Mouse (Mus musculus): ENCODE results near the gene Zfp112.
"Not testable (repeated sequence)": the region's sequence is repeated elsewhere in the genome, so short reads cannot be mapped to it uniquely, and the experiment has no call there.

The Zfp112 gene

DNA sequence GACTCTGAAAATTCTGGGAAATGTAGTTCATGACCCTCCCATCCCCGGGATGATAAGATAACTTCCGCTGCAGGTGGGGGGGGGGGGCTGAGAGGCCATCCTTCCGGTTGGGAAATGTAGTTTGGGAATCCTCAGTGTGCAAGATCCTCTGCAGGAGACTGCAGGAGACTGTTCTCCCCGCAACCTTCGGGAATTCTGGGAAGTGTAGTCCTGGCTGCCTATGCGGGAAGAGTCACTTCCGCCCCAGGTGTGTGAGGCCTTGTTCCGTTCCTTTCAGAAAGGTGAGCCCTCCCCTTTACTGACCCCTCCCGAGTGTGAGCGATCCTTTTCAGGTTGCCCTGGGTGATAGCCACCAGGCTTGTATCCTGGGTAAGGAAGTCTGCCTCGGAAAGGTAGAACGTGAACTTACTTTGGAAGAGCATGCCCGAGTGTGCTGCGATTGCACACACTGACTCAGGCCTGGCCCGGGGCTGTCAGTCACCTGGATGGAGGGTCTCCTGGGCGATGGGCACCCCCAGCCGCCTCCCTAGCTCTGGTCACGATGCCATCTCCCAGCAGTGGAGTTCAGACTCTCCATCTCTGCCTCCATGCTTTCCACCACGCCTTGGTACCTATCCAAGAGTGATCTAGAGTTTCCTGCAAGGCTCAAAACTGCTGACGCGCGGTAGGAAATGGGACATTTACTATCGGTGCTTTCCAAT is at the start of gene Zfp112:
Zfp112 (plus strand) TSS at position 159 of the 701 bp plus-strand sequence.
- DNase-seq: peak; percentile 91

DNA sequence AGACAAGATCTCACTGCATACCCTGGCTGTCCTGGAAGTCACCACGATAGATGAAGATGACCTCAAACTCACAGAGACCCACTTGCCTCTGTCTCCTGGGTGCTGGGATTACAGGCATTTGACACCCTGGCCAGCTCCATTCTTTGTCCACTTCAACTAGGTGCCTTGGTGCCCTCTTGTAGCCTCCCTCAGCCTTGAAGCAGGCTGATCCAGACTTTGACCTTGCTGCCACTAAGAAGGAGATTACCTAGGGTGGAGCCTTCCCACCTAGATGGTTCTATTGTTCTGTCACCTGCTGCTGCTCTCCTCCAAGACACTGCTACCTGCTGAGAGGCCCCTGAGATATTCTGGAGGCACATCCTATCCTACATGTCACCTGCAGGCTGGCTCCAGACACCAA is 37.7 kb upstream of the Zfp112 start:
- not testable (repeated sequence) for DNase-seq

DNA sequence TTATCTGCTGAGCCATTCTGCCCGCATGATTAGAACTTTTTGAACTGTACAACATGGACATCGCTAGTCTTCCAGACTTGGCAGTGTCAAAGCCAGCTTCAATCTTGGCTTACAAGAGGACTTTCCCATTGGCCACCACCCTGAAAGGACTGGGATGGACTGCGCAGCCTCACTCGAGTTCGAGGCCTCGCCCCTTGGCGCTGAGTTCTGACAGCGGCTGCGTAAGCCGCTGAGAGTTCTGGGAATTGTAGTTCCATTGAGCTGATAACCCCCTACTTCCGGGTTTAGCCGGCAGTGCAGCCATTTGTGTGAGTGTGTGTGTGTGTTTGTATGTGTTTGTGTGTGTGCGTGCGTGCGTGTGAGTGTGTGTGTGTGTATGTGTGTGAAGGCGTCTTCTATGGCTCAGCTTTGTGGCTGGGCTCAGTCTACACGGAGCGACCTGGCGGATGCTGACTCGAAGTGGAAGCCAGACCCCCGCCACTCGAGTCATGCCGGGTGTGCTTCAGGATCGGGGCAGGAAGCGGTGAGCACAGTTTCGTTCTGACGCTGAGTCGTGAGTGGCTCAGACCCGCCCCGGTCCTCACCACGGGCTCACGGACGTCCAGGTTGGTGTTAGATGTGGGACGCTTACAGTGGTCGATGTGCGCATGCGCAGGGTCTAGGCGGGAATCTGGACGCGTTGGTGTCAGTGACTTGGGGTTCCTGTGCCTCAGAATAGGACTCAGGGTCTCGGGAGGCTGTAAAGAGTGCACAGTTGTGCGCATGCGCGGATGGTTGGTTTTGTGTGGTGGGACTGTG is 30.3 kb upstream of the Zfp112 start, which contains the start of gene Zfp180:
Zfp180 (plus strand) TSS at position 291 of the 798 bp plus-strand sequence.
- DNase-seq: peak; percentile 98

DNA sequence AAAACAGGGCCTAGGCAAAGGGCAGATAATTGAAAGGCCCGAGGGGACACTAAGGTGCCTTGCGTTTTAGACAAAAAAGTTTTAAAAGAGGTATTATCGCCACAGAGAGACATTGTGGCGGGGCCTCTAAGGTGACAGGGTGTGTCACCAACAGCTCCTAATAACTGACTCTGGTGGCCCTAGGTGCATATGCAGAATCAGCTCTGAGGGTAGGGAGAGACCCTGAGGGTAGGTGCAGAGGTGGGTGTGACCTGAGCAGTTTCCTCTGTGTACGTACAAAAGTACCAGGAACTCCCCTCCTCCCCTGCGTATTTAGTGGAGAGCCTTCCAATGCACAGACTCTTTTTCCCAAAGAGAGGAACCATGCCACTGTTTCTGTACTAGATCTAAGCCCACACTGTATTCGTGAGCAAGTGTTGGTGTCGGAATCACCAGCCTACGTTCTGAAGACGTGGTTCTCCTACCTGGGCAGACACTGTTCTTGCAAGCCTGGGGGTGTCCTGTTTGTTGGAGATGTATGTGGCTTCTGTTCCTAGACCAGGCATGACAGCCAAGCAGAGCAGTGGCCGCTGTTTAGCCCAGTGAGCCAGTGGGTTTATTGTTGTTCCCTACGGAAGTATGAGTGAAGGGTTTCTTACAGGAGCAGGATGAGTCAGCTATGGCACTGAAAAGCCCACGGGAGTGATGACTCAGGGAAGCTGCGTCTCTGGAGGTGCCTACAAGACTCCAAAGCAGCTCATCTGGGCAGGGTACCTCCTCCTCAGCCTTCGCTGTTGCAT is 29.5 kb upstream of the Zfp112 start:
- DNase-seq: no peak

DNA sequence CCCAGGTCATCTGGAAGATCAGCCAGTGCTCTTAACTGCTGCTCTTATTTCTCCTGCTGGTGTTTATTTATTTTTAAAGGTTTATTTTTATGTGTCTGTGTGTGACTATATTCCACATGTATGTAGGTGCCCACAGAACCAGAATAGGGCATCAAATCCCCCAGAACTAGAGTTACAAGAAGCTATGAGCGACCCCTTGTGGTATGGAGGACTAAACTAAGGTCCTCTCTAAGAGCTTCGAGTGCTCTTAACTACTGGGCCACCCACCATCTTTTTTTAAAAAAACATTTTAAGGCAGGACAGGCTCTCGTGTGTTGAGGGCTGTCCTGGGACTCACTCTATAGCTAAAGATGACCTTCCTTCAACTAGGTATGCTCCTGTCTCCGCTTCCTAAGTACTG is 25.2 kb upstream of the Zfp112 start:
- DNase-seq: no peak

DNA sequence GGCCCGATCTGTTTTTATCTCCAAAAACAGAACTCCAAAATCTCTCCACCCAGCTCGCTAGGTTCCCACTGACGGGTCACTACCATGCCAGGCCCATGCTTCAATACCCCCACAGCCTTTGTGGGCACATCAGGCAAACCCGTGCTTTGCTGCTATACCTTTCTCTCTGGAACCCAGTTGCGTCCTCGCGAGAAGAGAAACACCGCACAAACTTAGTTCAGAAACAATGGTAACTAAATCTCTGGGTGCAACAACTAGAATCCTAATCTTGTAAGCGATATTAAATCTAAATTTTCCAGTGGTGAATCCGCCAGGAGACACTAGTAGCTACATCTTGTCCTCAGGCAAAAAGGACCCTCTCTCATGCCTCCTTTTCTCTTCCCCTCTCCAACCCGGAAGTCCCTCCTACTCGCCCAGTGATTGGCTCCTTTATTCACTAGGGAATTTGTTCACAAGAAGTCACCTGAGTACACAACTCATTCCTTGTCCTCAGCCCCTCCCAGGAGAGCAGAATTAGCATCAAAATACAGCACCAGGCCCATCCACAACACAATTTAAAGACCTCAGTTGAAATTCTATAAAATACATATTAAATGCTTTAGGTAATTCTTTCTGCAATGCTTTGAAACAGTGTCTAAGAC is 24.5 kb upstream of the Zfp112 start:
- DNase-seq: no peak

DNA sequence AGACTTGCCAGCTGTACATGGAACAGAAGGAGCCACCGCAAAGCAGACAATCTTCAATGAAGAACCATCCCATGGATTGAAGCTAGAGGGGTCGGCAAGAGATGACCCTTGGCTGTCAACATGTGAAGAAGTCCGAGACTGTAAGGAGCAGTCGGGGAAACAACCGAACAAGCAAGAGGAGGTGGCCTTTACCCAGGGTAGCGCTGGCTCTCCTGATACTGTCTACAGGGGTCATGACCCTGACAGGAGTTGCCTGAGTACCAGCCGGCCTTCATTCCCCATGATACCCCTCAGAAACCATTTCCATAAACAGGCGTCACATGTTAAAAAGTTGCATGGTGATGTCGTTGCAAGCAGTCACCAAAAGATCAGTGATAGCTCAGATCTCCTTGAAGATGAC is 7.7 kb upstream of the Zfp112 start:
- no peak for DNase-seq

DNA sequence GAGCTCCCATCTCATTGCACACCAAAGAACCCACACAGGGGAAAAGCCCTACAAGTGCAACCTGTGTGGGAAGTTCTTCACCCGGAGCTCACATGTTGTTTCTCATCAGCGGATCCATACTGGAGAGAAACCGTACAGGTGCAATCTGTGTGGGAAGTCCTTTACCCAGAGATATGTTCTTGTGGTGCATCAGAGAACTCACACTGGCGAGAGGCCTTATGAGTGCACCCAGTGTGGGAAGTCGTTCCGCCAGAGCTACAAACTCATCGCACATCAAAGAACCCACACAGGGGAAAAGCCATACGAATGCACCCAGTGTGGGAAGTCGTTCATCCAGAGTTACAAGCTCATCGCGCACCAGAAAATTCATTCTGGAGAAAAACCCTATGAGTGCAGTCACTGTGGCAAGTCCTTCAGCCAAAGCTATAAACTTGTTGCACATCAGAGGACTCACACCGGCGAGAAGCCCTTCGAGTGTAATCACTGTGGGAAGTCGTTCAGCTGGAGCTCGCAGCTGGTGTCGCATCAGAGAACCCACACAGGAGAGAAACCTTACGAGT is 6.9 kb upstream of the Zfp112 start:
- DNase-seq: no peak

DNA sequence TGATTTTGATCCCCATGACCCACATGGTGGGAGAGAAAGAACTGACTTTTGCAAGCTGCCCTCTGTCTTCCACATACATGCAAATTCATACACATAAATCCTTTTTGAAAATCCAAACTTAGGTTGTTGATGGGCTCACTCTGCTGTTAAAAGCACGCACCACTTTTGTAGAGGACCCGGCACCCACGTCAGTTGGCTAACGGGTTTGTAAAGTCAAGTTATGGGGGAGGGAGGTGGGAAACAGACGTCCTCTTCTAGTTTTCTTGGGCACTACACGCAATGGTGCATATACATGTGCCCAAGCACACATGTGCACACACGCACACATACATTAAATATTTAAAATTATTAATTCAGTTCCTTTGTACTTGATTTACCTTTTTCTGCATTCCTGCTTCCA is 1.3 kb upstream of the Zfp112 start:
- no peak for DNase-seq

DNA sequence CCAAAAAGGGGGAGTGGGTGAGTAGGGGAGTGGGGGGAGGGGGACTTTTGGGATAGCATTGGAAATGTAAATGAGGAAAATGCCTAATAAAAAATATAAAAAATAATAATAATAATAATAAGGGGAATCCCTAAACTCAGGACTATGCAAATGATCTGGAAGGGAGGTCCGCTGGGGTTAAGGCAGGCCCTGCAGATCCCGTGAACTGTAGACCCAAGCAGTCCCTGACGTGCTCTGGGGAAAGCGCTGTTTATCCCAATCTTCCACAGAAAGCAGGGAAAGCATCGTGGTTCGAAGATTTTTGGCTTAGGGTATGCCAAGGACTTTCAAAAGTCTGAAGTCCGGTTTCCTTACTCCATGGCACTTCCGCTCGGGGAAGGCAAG is 350 bp upstream of the Zfp112 start:
- no peak for DNase-seq

DNA sequence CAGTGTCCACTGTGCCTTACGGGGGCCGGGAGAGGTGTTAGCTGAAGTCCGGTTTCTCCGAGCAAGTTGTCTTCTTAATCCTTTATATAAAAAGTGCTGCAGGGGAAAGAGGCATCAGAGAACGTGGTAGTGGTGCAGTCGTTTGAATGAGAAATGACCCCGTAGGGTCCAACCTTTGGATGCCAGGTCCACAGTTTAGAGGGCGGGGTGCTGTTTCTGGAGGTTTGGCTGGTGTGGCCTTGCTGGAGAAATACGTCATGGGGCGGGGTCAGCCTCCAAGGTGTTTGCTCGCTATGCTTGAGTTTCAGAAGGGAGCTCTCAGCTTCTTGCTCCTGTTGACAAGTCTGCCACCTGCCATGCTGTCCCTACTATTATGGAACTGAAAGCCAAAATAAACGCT is 887 bp downstream of the Zfp112 start:
- DNase-seq: peak; percentile 86

DNA sequence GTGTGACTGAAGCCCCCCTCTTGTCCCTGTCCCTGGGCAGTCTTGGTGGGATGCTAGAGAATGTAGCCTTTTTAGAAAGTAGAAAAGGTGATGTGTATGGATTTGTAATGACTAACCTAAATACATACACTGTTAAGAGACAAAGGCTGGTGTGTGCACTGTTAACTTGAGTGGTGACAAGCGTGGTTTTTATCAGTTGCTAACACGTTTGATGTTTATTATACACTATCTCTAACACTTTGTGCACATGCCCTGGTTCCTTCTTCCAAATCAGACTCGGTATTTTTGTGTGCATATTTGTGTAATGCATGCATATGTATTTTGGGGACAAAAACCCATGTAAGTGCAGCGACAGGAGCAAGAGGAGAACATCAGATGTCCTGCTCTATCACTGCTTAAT is 4.5 kb downstream of the Zfp112 start:
- no peak for DNase-seq

DNA sequence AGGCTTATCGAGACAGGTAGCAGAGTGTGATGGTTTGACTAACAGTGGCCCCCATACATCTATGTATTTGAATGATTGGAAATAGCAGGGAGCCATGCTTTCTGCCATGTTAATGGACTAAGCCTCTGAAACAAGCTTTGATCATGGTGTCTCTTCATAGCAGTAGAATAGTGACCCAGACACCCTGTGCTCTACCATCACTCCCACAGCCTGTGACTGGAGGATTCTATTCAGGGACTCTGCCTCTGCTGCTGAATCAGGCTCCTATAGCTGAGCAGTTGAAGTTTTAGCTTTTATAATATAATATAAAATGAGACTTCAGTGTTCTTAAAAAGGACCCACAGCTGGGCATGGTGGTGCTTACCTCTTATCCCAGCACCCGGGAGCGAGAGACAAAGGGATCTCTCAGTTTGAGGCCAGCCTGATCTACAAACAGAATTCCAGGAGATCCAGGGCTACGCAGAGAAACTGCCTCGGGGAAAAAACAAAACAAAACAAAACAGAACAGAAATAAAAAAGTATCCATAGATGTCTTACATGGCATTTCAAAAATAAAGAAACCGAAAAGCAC is 21.4 kb downstream of the Zfp112 start:
- no peak for DNase-seq

DNA sequence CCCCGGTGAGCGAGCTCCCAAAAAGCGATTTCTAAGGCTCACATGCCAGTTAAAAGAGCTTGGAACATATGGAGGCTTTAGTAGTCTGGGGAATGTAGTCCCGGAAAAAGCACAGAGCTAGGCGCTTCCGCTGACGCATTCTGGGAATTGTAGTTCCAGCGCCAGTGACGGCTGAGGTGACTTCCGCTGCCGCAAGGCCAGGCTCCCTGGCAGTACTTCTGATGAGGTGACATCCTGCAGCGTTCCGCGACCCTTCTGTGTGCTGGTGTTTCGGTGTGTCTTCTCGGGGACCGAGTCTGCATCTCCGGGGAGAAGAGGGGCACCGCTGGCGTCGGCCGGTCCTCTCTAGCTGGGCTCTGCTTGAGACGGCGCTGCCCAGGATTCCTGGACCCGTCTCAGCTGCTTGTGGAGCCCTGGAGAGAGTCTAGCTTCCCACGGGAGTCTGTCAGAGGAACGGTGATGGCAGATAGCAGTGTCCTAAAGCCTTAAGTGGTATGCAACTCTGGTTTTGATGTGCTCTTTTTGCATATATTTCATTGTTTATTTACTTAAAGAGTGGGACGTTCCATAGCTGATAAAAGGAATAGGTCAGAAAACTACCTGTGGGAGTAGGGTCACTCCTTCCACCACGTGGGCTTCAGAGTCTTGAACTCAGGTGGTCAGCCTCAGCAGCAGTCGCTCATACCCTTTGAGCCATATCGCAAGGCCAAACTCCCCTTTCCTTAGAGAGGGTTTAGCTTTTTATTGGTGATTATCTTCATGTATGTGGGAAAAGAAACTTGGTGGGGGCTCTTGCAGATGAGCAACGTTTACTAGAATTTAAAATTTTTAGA is 22.1 kb downstream of the Zfp112 start, which contains the start of gene Zfp235:
Zfp235 (plus strand) TSS at position 174 of the 833 bp plus-strand sequence.
- peak; percentile 91 for DNase-seq

DNA sequence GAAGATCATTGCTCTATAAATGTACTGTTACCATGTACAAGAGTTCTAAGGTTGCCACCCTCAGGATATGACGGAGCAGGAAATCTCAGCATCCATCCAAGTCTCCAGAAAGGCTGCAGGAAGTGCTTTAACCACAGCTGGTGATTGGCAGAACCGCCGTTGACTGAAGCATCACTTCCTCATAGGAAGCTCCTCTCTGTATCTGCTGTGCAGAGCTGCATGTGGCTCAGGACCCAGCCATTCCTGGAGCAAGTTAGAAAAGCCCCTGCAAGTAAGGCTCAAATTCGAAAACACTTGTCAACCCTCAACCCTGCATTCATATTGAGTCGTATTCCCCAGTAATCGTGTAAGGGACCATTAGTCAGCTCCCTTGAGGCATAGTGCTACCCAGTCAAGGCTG is 30.5 kb downstream of the Zfp112 start:
- DNase-seq: no peak

DNA sequence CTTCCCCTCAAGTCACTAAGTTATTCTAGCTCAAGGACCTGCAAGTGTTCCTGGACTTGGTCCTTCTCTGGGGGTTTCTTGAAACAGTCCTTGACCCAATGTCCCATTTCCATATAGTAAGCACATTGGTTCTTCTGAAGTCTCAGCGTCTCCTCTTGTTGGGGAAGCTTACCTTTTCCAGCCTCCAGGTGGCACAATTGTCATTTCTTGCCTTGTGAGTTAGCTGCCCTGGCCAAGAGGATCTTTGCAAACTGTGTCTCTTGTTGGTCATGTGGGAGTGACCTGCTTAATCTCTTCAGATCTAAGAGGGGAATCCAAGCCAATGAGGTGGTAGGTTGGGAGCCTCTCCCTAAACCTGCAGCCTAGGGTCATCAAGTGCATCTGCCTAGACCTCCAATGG is 41.2 kb downstream of the Zfp112 start:
- DNase-seq: peak; percentile 15

DNA sequence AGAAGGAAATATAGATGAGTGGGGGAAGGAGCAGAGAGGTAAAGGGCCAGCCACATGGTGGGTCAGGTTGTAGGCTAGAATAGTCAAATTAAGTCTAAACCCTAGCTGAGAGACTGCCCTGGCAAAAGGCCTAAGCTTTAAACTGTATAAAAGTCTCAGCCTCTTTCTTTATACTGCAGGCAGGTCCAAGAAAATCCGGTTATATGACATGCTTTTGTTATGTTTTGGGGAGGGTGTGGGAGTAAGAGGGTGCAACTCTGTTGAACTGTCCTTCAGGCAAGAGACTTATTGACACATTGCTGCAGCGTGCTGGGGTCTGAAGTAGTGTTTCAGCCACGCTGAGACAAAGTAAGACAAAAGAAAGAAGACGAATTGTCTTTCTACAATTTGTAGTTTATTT is 60.1 kb downstream of the Zfp112 start:
- DNase-seq: no peak

DNA sequence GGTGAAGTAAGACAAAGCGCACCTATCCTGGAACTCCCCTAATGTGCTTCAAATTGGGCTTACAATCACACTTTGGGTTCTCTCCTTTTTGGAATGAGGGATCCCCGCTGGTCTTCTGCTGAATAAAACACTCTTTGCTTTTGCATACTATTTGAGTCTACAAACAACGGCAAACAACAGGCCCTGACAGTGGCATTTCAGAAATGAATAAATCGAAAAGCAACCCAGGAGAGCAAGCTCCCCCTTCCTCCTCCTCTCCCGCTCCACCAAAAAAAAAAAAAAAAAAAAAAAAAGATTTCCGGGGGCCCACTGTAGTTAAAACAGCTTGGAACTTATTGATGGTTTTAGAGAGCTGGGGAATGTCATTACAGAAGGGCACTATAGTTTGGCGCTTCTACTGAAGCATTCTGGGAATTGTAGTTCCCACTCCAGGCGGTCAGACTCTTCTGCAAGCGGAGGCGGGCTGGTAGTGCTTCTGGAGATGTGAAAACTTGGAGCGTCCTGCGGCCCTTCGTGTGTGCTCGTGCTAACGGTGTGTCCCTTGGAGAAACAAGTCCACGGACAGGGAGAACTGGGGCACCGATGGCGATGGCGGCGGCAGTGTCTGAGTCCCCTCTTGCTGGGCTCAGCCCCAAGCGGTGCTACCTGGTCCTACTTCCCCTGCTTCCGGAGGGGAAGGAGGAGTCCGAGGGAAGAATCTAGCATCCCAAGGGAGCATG is 62.7 kb downstream of the Zfp112 start, which contains the start of gene Zfp114:
Zfp114 (plus strand) TSS at position 443 of the 719 bp plus-strand sequence.
- DNase-seq: peak; percentile 66

DNA sequence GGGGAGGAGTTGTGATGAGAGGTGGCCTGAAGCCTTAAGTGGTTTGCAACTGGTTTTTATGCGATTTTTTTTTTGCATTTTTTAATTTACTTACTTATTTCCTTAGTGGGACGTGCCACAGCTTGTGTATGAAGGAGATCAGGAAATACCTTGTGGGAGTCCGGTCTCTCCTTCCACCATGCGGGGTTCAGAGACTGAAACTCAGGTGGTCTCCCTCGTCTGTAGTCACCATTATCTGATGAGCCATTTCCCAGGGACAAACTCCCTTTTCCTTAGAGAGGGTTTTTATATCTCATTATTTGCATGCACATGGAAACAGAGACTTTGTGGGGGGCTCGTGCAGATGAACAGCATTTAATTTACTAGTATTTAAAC is 63.2 kb downstream of the Zfp112 start:
- no peak for DNase-seq
